Mouse (Mus musculus): ENCODE data around the gene Fabp1. TPM values are rescaled to one million over a fixed set of nuclear protein-coding genes. Genes with fewer than 3 reads are reported as not detected.

Fabp1 gene
- not detected in 4 replicates for total RNA-seq (2023; ENCODE audit: inconsistent age)

GRCm38 (mm10) chr6:71199612-71200011 is at the start of gene Fabp1:
Fabp1 (plus strand) TSS chr6:71199827.

Other genes starting within 250 kb of the Fabp1 start
- not detected in 4 replicates for gene Foxi3, start 243.3 kb upstream of the Fabp1 start, total RNA-seq (2023; ENCODE audit: inconsistent age)
- 0.74 TPM in 1 of 4 replicates, not detected in the others for gene Thnsl2, start 55.4 kb upstream of the Fabp1 start, total RNA-seq (2023; ENCODE audit: inconsistent age)
- 35.0 to 42.6 TPM (median 37.4 TPM) in 4 replicates for gene Krcc1, start 71.8 kb downstream of the Fabp1 start, total RNA-seq (2023; ENCODE audit: inconsistent age)
- gene Smyd1, start 122.4 kb downstream of the Fabp1 start, total RNA-seq (2023; ENCODE audit: inconsistent age): not detected in 4 replicates
- gene Cd8b1, start 123.0 kb downstream of the Fabp1 start, total RNA-seq (2023; ENCODE audit: inconsistent age): 0.35 to 1.2 TPM in 2 of 4 replicates, not detected in the others
- 0.19 to 0.39 TPM in 2 of 4 replicates, not detected in the others for gene Cd8a, start 173.6 kb downstream of the Fabp1 start, total RNA-seq (2023; ENCODE audit: inconsistent age)
- gene Rmnd5a, start 240.8 kb downstream of the Fabp1 start, total RNA-seq (2023; ENCODE audit: inconsistent age): 55.9 to 56.5 TPM (median 56.3 TPM) in 4 replicates

All from B cell, adult (primary cell).